Mouse (Mus musculus) heart, embryonic 12.5 days (tissue): ENCODE measurements around the gene Elf2. TPM values are rescaled to one million over a fixed set of nuclear protein-coding genes. Genes with fewer than 3 reads are reported as not detected.

Experiments used
- ATAC-seq: fragments of 200-750 bp; cut with Nextera tagmentation; 2 replicates; pipeline ENCODE4 v1.8.0; 2017; ENCODE audit warnings: moderate TSS enrichment, moderate library complexity; ENCODE audit not compliant: insufficient number of reproducible peaks, low FRiP score
- H3K27ac ChIP-seq: fragments of 300-500 bp; sonication (generic); 2 replicates; pipeline ENCODE4 v1.5.1; 2016; ENCODE audit warnings: mild to moderate bottlenecking, moderate library complexity; ENCODE audit not compliant: poor library complexity, severe bottlenecking
- H3K27me3 ChIP-seq: fragments of 300-500 bp; sonication (generic); replicated peaks from 2 replicates; pipeline ENCODE4 v1.6.1; 2016; ENCODE audit warnings: mild to moderate bottlenecking, moderate library complexity
- H3K36me3 ChIP-seq: fragments of 300-500 bp; sonication (generic); 2 replicates; pipeline ENCODE4 v1.6.1; 2016; ENCODE audit warnings: mild to moderate bottlenecking, moderate library complexity
- H3K4me1 ChIP-seq: fragments of 300-500 bp; sonication (generic); replicated peaks from 2 replicates; pipeline ENCODE4 v1.6.1; 2016; ENCODE audit warnings: mild to moderate bottlenecking
- H3K4me2 ChIP-seq: fragments of 300-500 bp; sonication (generic); 2 replicates; pipeline ENCODE4 v1.6.1; 2016; ENCODE audit warnings: mild to moderate bottlenecking, moderate library complexity
- H3K4me3 ChIP-seq: fragments of 300-500 bp; sonication (generic); 2 replicates; pipeline ENCODE4 v1.5.1; 2016; ENCODE audit warnings: mild to moderate bottlenecking
- H3K9ac ChIP-seq: fragments of 300-500 bp; sonication (generic); 2 replicates; pipeline ENCODE4 v1.6.1; 2016; ENCODE audit warnings: mild to moderate bottlenecking, moderate library complexity
- H3K9me3 ChIP-seq: fragments of 300-500 bp; sonication (generic); replicated peaks from 2 replicates; pipeline ENCODE4 v1.6.1; 2016; ENCODE audit warnings: mild to moderate bottlenecking, moderate library complexity
- WGBS: fragments of 180-500 bp; shearing (Covaris S2); methylation state at CpG from one replicate; pipeline ENCODE4 v1.1.7; 2016; 5-methylcytosine and 5-hydroxymethylcytosine counted together
- polyA plus RNA-seq: library from polyadenylated mRNA; unstranded; fragments of >200 nt; fragmentation: Nextera tagmentation; extraction: Ambion mirVana; gene quantifications from 2 replicates; pipeline ENCODE4 v1.2.1, GENCODE M21; 2016

Gene Elf2
- polyA plus RNA-seq, 1 experiment from 2014 or later = 57.7 TPM

DNA sequence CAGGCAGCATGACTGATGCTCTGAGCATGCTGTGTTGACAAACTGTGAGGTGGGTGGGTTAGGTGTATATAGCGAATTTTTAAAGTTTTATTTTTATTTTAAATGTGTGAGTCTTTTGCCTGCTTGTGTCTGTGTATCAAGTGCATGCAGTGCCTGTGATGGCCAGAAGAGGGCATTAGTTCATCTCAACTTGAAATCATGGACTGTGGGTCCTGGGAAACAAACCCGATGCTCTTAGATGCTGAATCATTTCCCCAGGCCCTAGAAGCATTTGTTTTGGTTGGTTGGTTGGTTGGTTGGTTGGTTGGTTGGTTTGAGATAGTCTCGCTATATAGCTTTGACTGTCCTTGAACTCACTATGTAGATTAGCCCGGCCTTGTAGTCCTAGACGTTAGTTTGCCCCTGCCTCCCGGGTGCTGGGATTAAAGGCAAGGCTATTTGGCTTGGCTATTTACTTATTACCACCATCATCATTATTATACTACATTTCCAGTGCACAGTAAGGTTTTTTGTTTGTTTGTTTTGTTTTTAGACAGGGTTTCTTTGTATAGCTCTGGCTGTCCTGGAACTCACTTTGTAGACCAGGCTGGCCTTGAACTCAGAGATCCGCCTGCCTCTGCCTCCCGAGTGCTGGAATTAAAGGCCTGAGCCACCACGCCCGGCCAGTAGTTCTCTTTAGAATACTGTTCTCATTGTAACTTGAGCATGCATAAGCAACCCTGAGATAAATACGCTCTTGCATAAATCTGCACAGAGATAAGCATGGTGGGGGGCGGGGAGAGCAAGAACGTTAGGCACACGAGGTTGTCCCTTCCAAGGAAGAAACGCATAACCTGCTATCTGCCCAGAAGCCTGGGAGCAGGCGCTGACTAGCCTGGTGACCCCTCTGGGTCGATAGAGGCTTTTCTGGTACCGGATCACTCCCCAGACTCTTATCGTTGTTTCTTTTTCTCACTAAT is 35.1 kb upstream of the Elf2 start:
- H3K36me3 ChIP-seq = no peaks in the 10 kb centered on the region
- WGBS = 76% methylated on average over 19 of the region's 19 CpGs
- no peak overlapping the region for H3K27ac ChIP-seq
- no peaks in the 10 kb centered on the region for H3K27me3 ChIP-seq
- no peak overlapping the region for H3K4me3 ChIP-seq
- H3K9ac ChIP-seq = no peak overlapping the region
- no peak for ATAC-seq
- peaks cover 3% of the 10 kb centered on the region; the same call in 1 of the 2 replicates for H3K9me3 ChIP-seq
- H3K4me1 ChIP-seq = no peaks in the 10 kb centered on the region
- no peak overlapping the region for H3K4me2 ChIP-seq

DNA sequence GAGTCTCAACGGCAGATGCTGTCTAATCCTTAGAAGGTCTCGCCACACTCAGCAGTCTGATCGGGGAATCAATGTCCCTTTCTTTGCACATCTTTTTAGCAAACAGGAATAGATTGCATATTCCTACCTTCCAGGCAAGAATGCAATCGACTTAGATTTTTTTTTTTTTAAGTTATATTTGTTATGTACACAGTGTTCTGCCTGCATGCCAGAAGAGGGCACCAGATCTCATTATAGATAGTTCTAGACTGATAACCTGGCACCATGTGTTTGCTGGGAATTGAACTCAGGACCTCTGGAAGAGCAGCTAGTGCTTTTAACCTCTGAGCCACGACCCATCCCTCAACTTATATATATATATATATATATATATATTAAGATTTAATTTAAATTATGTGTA is 33.1 kb upstream of the Elf2 start:
- H3K4me2 ChIP-seq = no peak overlapping the region
- 71% methylated on average over 5 of the region's 5 CpGs for WGBS

DNA sequence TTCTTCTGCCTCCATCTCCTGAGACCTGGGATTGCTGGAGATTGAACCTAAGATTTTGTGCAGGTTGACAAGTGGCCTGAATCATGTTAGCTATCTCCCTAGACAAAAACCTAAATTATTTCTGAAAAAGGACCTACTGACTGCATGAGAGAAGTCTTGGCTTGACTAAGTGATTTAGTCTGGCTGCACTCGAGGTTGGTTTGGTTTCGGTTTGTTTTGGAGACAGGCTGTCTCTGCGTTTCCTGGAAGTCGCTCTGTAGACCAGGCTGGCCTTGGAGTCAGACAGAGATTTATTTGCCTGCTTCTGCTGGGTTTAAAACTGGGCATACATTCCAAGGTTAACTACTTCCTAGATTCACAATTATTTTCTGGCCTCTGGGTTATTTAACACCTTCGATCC is 32.4 kb upstream of the Elf2 start:
- H3K4me3 ChIP-seq = no peak overlapping the region
- no peaks in the 10 kb centered on the region for H3K27me3 ChIP-seq
- peaks cover 3% of the 10 kb centered on the region; the same call in 1 of the 2 replicates for H3K9me3 ChIP-seq
- no peak overlapping the region for H3K27ac ChIP-seq
- no peak for ATAC-seq
- H3K9ac ChIP-seq = no peak overlapping the region
- no peaks in the 10 kb centered on the region for H3K36me3 ChIP-seq
- WGBS = 66% methylated on average over 5 of the region's 5 CpGs
- no peaks in the 10 kb centered on the region for H3K4me1 ChIP-seq
- no peak overlapping the region for H3K4me2 ChIP-seq

More for the DNA sequence above, 33.1 kb upstream of the Elf2 start:
- no peaks in the 10 kb centered on the region for H3K36me3 ChIP-seq
- no peaks in the 10 kb centered on the region for H3K27me3 ChIP-seq
- H3K9ac ChIP-seq = no peak overlapping the region
- H3K4me1 ChIP-seq = no peaks in the 10 kb centered on the region
- H3K9me3 ChIP-seq = peaks cover 3% of the 10 kb centered on the region; the same call in 1 of the 2 replicates
- H3K27ac ChIP-seq = no peak overlapping the region
- no peak for ATAC-seq
- no peak overlapping the region for H3K4me3 ChIP-seq

DNA sequence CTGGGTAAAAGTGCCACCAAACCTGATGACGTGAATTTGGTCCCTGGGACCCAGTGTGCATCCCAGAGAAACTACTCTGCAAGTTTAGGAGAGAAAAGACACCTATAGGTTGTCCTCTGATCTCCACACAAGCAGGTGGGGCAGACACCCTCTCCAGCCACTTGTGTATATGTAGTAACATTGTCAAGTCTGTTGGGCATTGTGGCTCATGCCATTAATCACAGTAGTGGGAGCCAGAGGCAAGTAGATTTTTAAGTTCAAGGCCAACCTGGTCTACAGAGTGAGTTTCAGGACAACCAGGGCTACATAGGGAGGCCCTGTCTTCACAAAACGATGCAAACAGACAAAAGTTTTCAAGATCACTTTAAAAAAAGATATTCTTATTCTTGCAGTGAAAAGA is 31.4 kb upstream of the Elf2 start:
- Histone ChIP-seq H3K27ac (no peak overlapping the region), H3K36me3 (no peaks in the 10 kb centered on the region), H3K4me3 (no peak overlapping the region), H3K4me2 (no peak overlapping the region), H3K4me1 (no peaks in the 10 kb centered on the region), H3K9me3 (peaks cover 3% of the 10 kb centered on the region; the same call in 1 of the 2 replicates), H3K27me3 (no peaks in the 10 kb centered on the region), H3K9ac (no peak overlapping the region)
- ATAC-seq = no peak
- 66% methylated on average over 2 of the region's 2 CpGs for WGBS

DNA sequence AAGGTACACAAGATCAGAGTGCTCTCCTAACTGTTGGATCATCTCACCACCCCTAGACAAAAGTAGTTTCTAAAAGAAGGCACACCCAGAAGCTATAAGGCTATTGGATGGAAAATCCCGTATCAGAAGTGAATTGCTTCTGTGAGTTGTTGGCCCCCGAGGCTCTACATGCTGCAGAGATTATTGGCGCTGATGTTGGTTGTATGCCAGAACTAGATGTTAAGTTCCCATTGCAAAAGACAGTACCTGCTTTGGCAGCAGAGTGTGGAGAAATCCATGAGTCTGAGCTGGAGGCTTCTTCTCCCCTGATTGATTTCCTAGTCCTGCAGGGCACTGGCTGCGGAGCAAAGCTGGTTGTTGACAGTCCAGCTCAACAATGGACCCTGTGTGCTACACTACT is 27.5 kb upstream of the Elf2 start:
- Histone ChIP-seq H3K27ac (no peak overlapping the region), H3K9ac (no peak overlapping the region), H3K4me2 (no peak overlapping the region), H3K9me3 (no peaks in the 10 kb centered on the region), H3K4me3 (no peak overlapping the region), H3K27me3 (no peaks in the 10 kb centered on the region), H3K4me1 (peaks cover 12% of the 10 kb centered on the region), H3K36me3 (no peaks in the 10 kb centered on the region)
- 76% methylated on average over 4 of the region's 4 CpGs for WGBS
- ATAC-seq = no peak

DNA sequence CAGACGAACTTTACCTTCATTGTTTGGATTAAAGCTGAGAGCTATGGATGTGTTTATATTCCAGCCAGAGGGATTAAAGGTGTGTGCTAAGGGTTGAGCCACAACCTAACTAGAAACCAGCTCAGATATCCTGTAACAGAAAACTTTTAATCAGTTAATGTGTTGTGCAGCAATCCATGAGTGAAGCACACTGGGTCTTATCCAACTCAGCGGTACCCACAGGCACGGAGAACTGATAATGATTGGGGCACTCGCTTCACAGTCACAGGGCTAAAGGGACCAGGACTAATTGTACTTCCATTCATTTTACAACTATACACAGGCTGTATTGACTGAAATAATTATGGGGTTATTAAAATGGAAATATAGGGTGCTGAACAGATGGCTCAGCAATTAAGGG is 26.5 kb upstream of the Elf2 start:
- Histone ChIP-seq H3K4me2 (no peak overlapping the region), H3K36me3 (no peaks in the 10 kb centered on the region), H3K9ac (no peak overlapping the region), H3K4me3 (no peak overlapping the region), H3K27me3 (no peaks in the 10 kb centered on the region), H3K9me3 (no peaks in the 10 kb centered on the region), H3K27ac (no peak overlapping the region), H3K4me1 (peaks cover 12% of the 10 kb centered on the region)
- 55% methylated on average over 4 of the region's 4 CpGs for WGBS
- ATAC-seq = no peak

DNA sequence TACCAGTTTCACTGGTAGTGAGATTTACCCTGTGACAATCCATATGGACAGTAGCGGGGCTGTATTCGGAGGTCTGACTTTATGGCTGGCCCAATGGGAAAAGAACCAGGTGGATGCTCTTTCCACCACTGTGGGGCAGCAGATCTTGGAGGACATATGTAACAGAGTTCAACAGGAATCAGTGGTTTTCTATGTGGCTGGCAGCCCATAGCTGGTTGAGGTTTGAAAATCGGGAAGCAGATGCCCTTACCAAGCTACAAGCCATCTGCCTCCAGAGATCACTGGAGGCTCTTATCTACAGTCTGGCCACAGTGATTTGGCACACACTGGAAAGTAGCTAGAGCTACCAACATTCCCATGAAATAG is 25.0 kb upstream of the Elf2 start:
- Histone ChIP-seq H3K4me1 (peaks cover 12% of the 10 kb centered on the region), H3K4me3 (peak overlapping the region; percentile 56), H3K36me3 (no peaks in the 10 kb centered on the region), H3K4me2 (peak overlapping the region; percentile 86), H3K9me3 (no peaks in the 10 kb centered on the region), H3K9ac (peak overlapping the region; percentile 55; the same call in 1 of the 2 replicates), H3K27ac (peak overlapping the region; percentile 45; the same call in 1 of the 2 replicates), H3K27me3 (no peaks in the 10 kb centered on the region)
- 6% methylated on average over 3 of the region's 3 CpGs for WGBS
- ATAC-seq = no peak

DNA sequence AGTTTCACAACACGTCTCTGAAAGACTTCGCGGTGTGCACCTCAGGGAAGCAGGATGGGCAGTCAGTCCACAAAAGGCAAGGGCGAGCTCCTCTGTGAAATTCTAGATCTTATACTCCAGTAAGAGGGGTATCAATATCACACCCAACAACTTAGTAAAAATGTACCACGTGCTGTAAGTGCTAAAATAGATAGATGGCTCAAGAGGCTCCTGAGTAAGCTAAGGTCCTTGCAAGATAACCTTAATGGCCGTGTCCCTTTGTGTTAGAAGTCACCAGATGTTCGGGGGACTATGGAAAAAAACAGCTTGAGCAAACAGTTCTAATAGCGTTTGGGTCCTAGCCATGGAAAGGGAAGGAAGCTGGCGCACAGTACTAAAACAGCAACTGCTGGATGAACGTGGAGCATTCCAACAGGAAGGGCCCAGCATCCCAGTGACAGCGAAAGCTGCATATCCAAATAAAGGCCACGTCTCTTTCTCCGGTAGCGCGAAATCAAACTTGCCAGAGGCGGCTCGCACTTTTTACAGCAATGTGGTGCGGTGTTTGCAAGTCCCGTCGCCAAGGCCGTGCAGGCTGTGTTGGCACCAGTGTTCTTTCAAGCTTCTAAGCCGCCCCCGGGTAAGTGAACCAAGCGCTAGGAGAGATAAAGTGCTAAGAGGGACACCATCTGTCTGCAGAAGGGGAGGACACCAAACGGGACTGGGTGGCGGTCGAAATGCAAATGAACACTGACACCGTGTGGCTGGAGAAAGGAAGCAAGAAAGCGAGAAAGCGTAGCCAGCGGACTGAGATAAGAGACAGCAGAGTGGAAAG is 24.4 kb upstream of the Elf2 start:
- H3K36me3 ChIP-seq = no peaks in the 10 kb centered on the region
- H3K4me3 ChIP-seq = peak overlapping the region; percentile 56
- peak overlapping the region; percentile 86 for H3K4me2 ChIP-seq
- peak overlapping the region; percentile 45; the same call in 1 of the 2 replicates for H3K27ac ChIP-seq
- no peaks in the 10 kb centered on the region for H3K27me3 ChIP-seq
- 6% methylated on average over 31 of the region's 31 CpGs for WGBS
- peak overlapping the region; percentile 55 for H3K9ac ChIP-seq
- ATAC-seq = peak; percentile 84
- no peaks in the 10 kb centered on the region for H3K9me3 ChIP-seq
- peaks cover 12% of the 10 kb centered on the region for H3K4me1 ChIP-seq

DNA sequence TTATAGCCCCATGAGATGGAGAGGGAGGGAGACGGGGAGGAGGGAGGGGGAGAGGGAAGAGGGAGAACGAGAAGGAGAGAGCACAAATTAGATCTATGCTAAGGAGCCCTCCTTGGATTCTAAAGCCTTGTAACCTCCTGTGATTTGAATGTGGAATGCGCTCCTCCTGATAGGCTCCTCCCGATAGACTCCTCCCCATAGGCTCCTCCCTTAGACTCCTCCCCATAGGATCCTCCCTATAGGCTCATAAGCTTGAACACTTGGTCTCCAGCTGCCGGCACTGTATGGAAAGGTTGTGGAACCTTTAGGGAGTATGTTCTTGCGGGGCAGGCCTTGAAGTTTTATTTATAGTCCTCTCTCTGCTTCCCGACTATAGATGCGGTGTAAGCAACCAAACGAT is 20.6 kb upstream of the Elf2 start:
- no peaks in the 10 kb centered on the region for H3K9me3 ChIP-seq
- no peak overlapping the region for H3K27ac ChIP-seq
- no peaks in the 10 kb centered on the region for H3K27me3 ChIP-seq
- H3K4me1 ChIP-seq = peaks cover 26% of the 10 kb centered on the region
- WGBS = 28% methylated on average over 9 of the region's 9 CpGs
- no peak for ATAC-seq
- no peak overlapping the region for H3K9ac ChIP-seq
- H3K36me3 ChIP-seq = no peaks in the 10 kb centered on the region
- H3K4me3 ChIP-seq = no peak overlapping the region
- peak overlapping the region; percentile 22 for H3K4me2 ChIP-seq

DNA sequence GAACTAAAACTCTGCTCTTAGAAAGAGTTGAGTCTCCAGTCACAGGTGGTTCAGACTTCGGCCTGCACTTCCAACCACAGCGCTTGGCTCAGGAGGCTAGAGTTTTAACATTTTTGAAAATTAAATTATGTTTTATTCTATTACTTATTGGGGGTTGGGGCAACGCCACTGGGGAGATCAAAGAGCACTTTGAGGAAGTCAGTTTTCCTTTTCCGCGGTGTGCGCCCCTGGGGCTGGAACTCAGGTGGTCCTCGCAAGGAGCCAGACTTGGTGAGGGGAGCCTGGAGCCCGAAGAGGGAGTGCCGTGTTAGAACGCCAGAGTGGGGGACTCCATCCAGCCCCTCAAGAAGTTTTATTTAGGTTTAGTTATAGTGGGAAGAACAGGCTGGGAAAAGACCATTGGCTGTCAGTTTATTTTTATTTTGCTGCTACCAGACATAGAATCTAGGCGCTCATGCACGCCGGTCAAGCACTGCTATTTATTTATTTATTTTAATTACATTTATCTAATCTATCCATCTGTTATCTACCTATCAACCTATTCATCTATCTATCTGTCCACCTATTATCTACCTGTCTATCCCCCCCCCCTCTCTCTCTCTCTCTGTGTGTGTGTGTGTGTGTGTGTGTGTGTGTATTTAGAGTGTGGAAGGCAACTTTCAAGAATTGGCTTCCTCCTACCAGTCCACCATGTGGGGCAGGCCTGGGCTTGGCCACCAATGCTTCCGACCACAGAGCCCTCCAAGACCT is 19.3 kb upstream of the Elf2 start:
- Histone ChIP-seq H3K36me3 (no peaks in the 10 kb centered on the region), H3K4me1 (peaks cover 17% of the 10 kb centered on the region), H3K4me3 (peak overlapping the region; percentile 66), H3K9me3 (no peaks in the 10 kb centered on the region), H3K27me3 (no peaks in the 10 kb centered on the region), H3K9ac (no peak overlapping the region), H3K4me2 (peak overlapping the region; percentile 84), H3K27ac (no peak overlapping the region)
- 0 out of 2 replicates have a peak, but pooled peaks have one; percentile 5 for ATAC-seq
- 22% methylated on average over 14 of the region's 14 CpGs for WGBS
